Mouse (Mus musculus): ENCODE results near the gene Serpina9.

DNA sequence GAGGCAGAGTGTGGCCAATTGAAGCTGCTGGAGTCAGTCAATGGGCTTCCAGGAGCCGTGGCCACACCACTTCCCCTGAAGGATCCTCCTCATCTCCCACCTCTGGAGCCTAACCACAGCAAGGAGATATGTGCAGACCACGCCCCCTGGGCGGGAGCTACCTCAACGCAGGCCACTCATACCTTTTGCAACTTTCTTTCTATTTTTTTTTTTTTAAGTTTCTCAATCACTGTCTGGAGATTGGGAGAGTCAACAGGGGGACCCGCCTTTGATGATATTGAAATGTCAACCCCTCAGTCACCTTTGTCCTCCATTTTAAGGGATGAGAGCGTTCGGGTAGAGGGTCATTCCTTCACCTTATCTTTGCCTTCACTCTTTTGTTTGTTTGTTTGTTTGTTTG, 30.8 kb upstream of the Serpina9 start, which contains the start of gene Serpina12:
- TF ChIP-seq EP300 (IDR thresholded peaks at IDR 0.05; ENCODE audit: insufficient read depth, low read depth, low read length) = no peak
- TF ChIP-seq CTCF (IDR thresholded peaks at IDR 0.05) = no peak
